Mouse (Mus musculus) limb, embryonic 14.5 days (tissue): ENCODE measurements at regions not wholly inside any gene's neighbourhood (a gene's known extent, or its start where the extent isn't known, plus 50 kb on each side); places are given as distances from the start of the nearest gene placed in this dataset.

Experiments used
- ATAC-seq: fragments of 200-750 bp; cut with Nextera tagmentation; 2 replicates; pipeline ENCODE4 v1.8.0; 2017; ENCODE audit warnings: low read depth, moderate number of reproducible peaks, moderate TSS enrichment; ENCODE audit not compliant: low FRiP score
- DNase-seq: peaks from one replicate; pipeline ENCODE4 v3.0.0-alpha.2; 2015; ENCODE audit warnings: low spot score
- H3K27ac ChIP-seq: fragments of 300-500 bp; sonication (generic); replicated peaks from 2 replicates; pipeline ENCODE4 v1.5.1; 2014; ENCODE audit warnings: low read depth, mild to moderate bottlenecking, low read length, moderate library complexity, mixed read lengths
- H3K27me3 ChIP-seq: fragments of 300-500 bp; sonication (generic); 2 replicates; pipeline ENCODE4 v1.6.1; 2014; ENCODE audit warnings: low read length, mixed read lengths; ENCODE audit not compliant: control insufficient read depth, insufficient read depth
- H3K36me3 ChIP-seq: fragments of 300-500 bp; sonication (generic); 2 replicates; pipeline ENCODE4 v1.6.1; 2014; ENCODE audit warnings: mild to moderate bottlenecking, low read length, moderate library complexity, mixed read lengths; ENCODE audit not compliant: control insufficient read depth, insufficient read depth
- H3K4me1 ChIP-seq: fragments of 300-500 bp; sonication (generic); 2 replicates; pipeline ENCODE4 v1.6.1; 2014; ENCODE audit warnings: antibody characterized with exemption, low read length, mixed read lengths; ENCODE audit not compliant: control insufficient read depth, insufficient read depth
- H3K4me2 ChIP-seq: fragments of 300-500 bp; sonication (generic); replicated peaks from 2 replicates; pipeline ENCODE4 v1.6.1; 2014; ENCODE audit warnings: low read depth, mild to moderate bottlenecking, low read length, moderate library complexity; ENCODE audit not compliant: severe bottlenecking
- H3K4me3 ChIP-seq: fragments of 300-500 bp; sonication (generic); replicated peaks from 2 replicates; pipeline ENCODE4 v1.5.1; 2014; ENCODE audit warnings: low read length
- H3K9ac ChIP-seq: fragments of 300-500 bp; sonication (generic); 2 replicates; pipeline ENCODE4 v1.6.1; 2014; ENCODE audit warnings: mild to moderate bottlenecking, low read depth, low read length, moderate library complexity; ENCODE audit not compliant: severe bottlenecking
- H3K9me3 ChIP-seq: fragments of 300-500 bp; sonication (generic); 2 replicates; pipeline ENCODE4 v1.6.1; 2016; ENCODE audit warnings: low read length; ENCODE audit not compliant: control insufficient read depth
- POLR2A ChIP-seq: fragments of 200-500 bp; IDR thresholded peaks from 2 replicates; pipeline ENCODE4 v1.8.0; 2012; ENCODE audit warnings: inconsistent platforms, mild to moderate bottlenecking, moderate library complexity, borderline replicate concordance; ENCODE audit not compliant: insufficient read depth, insufficient read length; ENCODE audit errors: extremely low read depth
- WGBS: fragments of 180-500 bp; shearing (Covaris S2); extraction: QIAGEN DNeasy Blood & Tissue Kit; methylation state at CpG from one replicate; pipeline ENCODE4 v1.1.7; 2014; 5-methylcytosine and 5-hydroxymethylcytosine counted together

DNA sequence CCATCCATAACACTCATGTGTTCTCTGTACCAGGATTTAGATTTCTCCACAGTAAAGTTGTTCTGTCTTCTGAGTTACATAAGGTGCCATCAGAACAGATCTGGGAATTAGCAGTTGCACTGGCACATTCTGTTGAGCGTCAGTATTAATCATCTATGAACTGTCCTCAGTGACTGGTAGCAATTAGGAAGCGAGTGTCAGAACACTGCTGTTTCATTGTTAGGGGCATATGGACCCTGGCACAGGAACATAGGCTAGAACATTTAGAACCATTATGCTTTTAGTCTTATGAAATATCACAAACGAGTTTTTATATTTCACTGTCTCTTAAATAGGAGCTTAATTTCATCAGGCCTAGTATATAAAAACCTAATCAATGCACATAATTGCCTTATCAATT lies 367.7 kb upstream of the Manea start:
- no peak for TF ChIP-seq POLR2A
- no peak for DNase-seq
- WGBS, result 65% methylated on average over 3 of the region's 3 CpGs

DNA sequence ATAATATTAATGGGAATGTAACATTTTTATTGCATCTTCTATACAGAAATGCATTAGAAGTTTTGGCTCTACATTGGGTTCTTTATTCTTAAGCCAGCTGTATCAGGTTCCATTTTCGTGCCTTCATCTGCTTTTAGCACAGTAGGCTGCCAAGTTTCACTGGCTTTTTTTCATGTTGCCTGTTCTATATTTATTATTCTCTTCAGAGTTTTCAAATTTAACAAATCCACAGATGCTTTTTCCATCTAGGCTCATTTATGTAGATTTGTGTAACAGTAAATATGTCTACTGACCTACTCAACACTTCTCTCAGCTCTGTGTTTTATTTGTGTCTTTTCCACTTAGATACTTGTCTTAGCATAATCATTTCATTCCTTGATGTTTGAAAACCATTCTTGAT lies 363.3 kb upstream of the Manea start:
- H3K27me3 ChIP-seq, result no peaks in the 10 kb centered on the region
- H3K4me2 ChIP-seq, result no peak overlapping the region
- no peaks in the 10 kb centered on the region for H3K4me1 ChIP-seq
- peak; percentile 51 for DNase-seq
- no peak for TF ChIP-seq POLR2A
- H3K9me3 ChIP-seq, result no peaks in the 10 kb centered on the region
- no peak overlapping the region for H3K4me3 ChIP-seq
- H3K27ac ChIP-seq, result no peak overlapping the region
- 39% methylated on average over 1 of the region's 1 CpGs for WGBS
- H3K36me3 ChIP-seq, result no peaks in the 10 kb centered on the region
- H3K9ac ChIP-seq, result no peak overlapping the region
- no peak for ATAC-seq

More for the DNA sequence above, 367.7 kb upstream of the Manea start:
- no peaks in the 10 kb centered on the region for H3K4me1 ChIP-seq
- H3K36me3 ChIP-seq, result no peaks in the 10 kb centered on the region
- H3K9ac ChIP-seq, result no peak overlapping the region
- H3K27ac ChIP-seq, result no peak overlapping the region
- H3K4me3 ChIP-seq, result no peak overlapping the region
- H3K27me3 ChIP-seq, result no peaks in the 10 kb centered on the region
- no peak overlapping the region for H3K4me2 ChIP-seq
- no peaks in the 10 kb centered on the region for H3K9me3 ChIP-seq
- ATAC-seq, result no peak

DNA sequence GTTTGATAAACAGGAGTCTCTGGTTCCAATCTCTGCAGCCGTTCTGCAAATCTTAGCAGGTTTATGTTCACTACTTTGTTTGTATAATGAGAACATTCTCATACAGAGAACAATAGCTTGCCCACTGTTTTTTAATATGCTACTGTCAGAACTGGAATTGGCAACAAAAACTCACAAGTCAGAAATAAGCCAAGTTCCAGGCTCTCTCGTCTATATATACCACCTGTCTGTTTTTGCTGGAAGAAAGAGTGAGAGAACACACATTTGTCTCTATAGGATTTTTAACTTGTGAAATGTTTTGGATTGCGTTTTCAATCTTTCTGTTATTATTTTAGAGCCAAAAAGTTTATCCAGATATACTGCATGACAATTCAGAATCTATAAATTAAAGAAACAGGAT lies 349.3 kb upstream of the Manea start:
- no peaks in the 10 kb centered on the region for H3K4me1 ChIP-seq
- no peak for TF ChIP-seq POLR2A
- 63% methylated on average over 3 of the region's 3 CpGs for WGBS

More for the DNA sequence above, 349.3 kb upstream of the Manea start:
- no peak for ATAC-seq
- Histone ChIP-seq H3K27ac (no peak overlapping the region), H3K36me3 (no peaks in the 10 kb centered on the region), H3K9me3 (no peaks in the 10 kb centered on the region), H3K4me2 (no peak overlapping the region), H3K9ac (no peak overlapping the region), H3K4me3 (no peak overlapping the region), H3K27me3 (no peaks in the 10 kb centered on the region)
- no peak for DNase-seq
